Mouse (Mus musculus): ENCODE measurements around the gene Ugt1a7c. TPM values are rescaled to one million over a fixed set of nuclear protein-coding genes. Genes with fewer than 3 reads are reported as not detected.

Gene Ugt1a7c
- total RNA-seq, 2 experiments from 2014 or later, result 2.2 TPM

- intact Hi-C loops (cut with DNase I), result no loop called here
These were observed 161.3 kb downstream of the Ugt1a7c start for GRCm38 (mm10) chr1:88255989-88256754.

DNA sequence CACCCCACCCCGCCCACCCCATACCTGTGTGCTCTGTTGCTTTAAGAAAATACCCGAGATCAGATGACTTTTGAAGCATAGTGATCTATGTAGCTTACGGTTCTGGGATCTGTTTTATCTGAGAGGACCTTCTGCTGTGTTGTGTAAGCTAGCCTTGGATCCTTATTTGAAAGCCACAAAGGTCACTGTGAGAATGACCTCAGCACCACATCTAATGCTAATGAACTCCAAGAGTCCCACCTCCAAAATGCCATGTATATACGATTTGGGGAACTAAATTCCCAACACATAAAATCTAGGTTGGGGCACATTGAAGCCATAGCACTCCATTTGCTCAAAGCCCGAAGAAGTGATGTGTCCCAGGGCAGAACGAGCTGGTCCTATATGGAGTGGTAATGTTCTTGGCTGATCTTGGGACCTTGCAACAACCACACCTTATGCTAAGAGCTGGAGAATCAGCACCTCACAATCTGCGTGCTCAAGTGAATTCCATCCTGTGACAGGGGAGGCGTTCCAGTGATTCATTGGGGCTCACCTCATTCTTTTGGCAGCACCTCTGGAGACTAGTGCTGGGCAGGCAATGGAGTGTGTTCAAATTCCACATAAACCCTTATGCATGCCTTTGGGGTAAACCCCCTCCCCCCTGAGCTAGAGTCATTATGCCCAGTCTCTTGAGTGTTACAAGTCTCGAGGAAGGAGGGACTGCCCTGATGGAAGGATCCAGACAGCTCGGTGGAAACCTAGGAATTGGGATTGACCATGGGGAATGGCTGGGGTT lies 162.2 kb downstream of the Ugt1a7c start:
- no peak for DNase-seq

More at GRCm38 (mm10) chr1:88255989-88256754, 161.3 kb downstream of the Ugt1a7c start:
- DNase-seq, result no peak

GRCm38 (mm10) chr1:88257681-88258080 lies 162.8 kb downstream of the Ugt1a7c start:
- DNase-seq, result no peak

More for the DNA sequence above, 162.2 kb downstream of the Ugt1a7c start:
- intact Hi-C loops (cut with DNase I), result no loop called here

DNA sequence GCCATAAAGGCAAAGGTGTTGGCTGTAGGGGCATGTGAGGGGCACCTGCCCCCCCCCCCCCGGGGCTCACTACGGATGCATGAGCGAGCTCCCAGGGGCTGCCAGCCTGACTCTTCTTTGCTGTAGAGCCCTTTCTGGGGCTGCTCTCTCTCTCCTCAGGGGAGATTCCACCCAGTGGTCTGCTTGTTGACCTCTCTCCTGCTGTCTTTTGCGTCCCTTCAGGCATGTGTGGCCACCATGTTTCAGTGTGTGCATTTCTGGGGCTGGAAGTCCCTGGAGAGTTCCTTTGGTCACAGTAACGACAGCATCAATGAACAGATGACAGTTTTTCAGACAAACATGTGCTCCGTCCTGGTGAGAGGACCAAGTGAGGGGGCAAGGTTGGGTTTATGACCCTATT lies 163.5 kb downstream of the Ugt1a7c start:
- DNase-seq, result no peak
- intact Hi-C loops (cut with DNase I), result no loop called here

More at GRCm38 (mm10) chr1:88257681-88258080, 162.8 kb downstream of the Ugt1a7c start:
- intact Hi-C loops (cut with DNase I), result no loop called here

- intact Hi-C loops (cut with DNase I), result no loop called here
- DNase-seq, result peak in 1 of 2 experiments; percentile 57
These were observed 164.2 kb downstream of the Ugt1a7c start for GRCm38 (mm10) chr1:88258881-88259642.

DNA sequence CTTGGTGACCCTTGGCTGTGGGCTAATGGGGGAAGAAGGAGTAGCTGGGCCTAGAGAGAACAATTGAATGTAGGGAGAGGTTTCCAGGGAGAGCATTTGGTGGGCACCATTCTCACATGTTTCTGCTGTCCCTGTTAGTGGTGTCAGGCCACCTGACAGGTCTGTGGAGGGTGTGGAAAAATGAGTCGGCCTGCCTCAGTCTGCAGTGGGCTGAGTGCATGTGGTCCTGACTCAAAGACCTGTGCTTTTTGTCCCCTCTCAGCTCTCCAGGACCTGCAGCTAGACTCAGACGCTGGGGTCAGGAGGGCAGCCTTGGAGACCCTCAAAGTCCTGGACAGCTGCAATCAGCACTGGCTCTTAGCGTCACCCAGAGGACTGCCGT lies 164.8 kb downstream of the Ugt1a7c start:
- intact Hi-C loops (cut with DNase I), result no loop called here
- no peak for DNase-seq

GRCm38 (mm10) chr1:88260114-88260513 lies 165.3 kb downstream of the Ugt1a7c start:
- intact Hi-C loops (cut with DNase I), result no loop called here
- peak; percentile 54 to 61 for DNase-seq

DNA sequence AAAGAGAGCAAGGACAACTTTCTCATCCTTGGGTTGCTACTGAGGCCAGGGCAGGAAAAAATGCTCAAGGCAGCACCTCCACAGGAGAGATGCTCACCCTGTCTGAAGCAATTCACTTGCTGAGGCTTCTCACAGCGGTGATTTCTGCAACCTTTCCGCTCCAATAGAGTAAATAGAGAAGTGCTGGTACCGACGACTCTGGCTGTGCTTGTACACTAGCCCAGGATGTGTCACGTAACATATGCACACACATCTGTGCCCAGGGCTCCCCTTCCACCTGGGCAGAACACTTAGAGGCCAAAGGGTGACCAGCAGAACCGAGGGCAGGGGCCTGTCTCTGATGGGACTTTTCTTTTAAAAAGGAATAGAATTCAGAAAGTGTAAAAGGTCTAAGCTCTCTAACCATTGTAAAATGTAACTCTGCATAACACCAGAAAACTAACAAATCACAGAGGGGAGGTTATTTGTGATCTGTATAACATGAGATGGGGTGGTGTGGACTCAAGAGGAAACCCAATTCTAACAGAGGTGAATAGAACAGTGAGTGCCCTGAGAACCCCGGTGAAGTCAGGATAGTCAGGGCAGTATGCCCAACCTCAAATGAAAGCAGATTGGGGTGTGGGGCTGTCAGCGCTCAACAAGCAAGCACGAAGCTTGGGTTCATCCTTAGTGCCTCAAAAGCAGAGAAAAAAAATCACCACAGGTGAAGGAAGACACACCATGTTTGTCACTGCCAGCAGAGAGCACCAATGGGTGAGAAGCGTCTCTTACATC lies 165.9 kb downstream of the Ugt1a7c start:
- DNase-seq, result no peak
- intact Hi-C loops (cut with DNase I), result no loop called here

- intact Hi-C loops (cut with DNase I), result no loop called here
- DNase-seq, result no peak
These were observed 166.8 kb downstream of the Ugt1a7c start for GRCm38 (mm10) chr1:88261706-88262105.

DNA sequence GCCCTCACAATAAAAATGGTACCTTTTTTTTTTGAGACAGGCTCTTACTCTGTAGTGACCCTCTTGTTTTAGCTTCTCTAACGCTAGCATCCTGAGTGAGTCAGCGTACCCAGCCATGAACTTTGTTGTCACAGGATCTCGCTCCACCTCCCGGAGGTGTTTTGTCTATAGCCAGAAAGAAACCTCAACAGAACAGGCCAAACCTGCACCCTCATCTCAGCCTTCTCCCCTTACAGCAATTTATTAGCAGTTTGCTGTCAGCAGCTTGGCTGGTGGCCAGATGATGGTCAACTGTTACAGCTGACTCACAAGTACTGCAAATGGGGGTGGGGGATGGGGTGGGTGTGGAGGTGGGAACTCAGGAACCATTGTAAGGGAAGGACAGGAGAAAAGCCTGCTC lies 167.4 kb downstream of the Ugt1a7c start:
- intact Hi-C loops (cut with DNase I), result no loop called here
- DNase-seq, result peak in 1 of 2 experiments; percentile 64

DNA sequence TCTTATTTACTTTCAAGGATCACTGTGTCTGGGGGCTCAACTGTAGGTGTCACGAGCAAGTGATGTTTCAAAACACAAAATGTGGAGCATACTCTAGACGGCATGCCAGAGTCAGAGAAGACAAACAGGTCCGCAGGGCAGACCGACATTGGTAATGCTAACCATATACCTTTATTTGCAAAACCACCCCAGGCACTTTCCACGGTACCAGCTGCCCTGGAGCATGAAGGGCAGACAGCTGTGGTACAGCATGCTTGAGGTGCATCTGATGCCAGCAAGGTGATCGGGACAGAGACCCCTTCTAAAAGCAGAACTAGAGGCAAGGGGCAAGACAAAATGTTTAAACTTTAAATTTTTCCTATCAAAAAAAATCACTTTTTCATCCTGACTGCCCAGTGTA lies 168.1 kb downstream of the Ugt1a7c start:
- no peak for DNase-seq
- intact Hi-C loops (cut with DNase I), result no loop called here

DNA sequence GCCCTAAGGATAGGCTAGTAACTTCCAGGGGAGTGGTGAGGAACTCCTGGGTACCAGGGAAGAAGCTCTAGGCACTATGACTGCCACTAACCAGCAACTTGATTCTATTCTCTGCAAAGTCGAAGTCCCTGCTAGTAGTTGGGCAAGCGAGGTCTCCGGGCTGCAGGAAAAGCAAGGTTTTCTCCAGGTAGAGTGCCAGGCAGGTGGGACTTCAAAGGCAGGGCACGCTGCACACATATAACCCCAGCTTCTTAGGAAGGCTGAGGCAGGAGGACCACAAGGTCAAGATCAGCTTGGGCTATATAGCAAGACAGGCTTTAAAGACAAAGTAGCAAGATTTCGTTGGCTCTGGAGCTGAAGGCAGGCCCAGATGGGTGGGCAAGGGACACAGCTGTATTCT lies 168.9 kb downstream of the Ugt1a7c start:
- DNase-seq, result no peak
- intact Hi-C loops (cut with DNase I), result no loop called here

- intact Hi-C loops (cut with DNase I), result no loop called here
- DNase-seq, result no peak
These were observed 169.5 kb downstream of the Ugt1a7c start for GRCm38 (mm10) chr1:88264237-88264868.

GRCm38 (mm10) chr1:88264869-88265240 lies 170.0 kb downstream of the Ugt1a7c start:
- DNase-seq, result no peak

DNA sequence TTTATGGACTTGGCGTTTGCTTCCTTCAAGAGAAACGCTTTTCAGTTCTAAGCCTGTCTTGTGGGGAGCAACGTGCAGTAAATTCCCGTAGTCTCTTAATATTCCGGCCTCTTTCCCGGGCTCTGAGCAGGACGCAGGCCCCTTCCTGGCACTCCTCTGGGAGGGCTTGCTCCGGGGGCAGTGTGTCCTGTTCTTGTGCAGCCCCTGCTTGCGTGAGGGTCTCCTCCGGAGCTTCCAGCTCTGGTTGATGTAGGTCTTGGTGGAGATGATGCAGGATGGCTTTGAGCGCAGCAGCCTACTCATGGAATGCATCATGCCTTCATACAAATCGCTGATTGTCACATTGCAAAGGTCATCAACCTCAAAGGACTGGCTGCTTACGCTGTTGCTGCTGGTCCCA lies 171.3 kb downstream of the Ugt1a7c start:
- intact Hi-C loops (cut with DNase I), result no loop called here
- DNase-seq, result no peak

More at GRCm38 (mm10) chr1:88264869-88265240, 170.0 kb downstream of the Ugt1a7c start:
- intact Hi-C loops (cut with DNase I), result no loop called here

DNA sequence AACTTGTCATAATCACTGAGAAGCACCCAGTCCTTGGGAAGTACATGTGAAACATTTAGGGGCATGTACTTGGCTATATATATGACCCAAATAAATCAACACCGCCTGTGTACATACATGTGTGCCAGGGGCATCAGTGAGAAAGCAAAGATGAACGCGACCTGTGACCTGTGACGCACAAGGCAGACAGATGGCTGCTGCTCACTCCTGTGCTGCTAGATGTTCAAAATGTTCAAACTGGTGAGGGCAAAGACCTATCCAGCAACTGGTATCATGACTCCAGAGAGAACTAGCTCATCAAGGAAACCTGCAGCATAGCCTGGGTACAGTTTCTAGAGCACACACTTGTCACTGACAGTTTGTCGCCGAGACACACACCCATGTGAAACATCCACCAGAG lies 172.6 kb downstream of the Ugt1a7c start:
- DNase-seq, result no peak
- intact Hi-C loops (cut with DNase I), result no loop called here

DNA sequence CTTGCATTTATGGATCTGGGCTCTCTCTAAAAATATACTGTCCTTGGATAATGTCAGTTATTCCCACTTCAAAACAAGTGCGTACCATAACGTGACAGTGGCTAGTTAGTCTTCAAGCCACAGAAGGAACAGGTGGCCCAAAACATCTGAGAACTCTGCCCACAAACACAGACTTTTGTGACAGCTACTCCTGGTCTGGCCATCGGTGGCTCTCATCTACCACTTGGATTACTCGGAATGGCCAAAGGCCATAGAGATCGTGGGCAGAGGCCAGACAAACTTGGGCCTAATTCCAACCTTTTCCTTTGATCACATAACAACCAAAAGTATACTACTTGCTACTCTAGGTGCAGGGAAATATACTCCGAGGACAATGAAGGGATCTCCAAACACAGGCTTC lies 173.2 kb downstream of the Ugt1a7c start:
- intact Hi-C loops (cut with DNase I), result no loop called here
- DNase-seq, result no peak
